Mouse (Mus musculus): ENCODE data around the gene Siglec1. TPM values are rescaled to one million over a fixed set of nuclear protein-coding genes. Genes with fewer than 3 reads are reported as not detected.

The Siglec1 gene
- total and polyA plus RNA-seq, 2 experiments from 2014 or later, result 0.27 to 1.4 TPM

DNA sequence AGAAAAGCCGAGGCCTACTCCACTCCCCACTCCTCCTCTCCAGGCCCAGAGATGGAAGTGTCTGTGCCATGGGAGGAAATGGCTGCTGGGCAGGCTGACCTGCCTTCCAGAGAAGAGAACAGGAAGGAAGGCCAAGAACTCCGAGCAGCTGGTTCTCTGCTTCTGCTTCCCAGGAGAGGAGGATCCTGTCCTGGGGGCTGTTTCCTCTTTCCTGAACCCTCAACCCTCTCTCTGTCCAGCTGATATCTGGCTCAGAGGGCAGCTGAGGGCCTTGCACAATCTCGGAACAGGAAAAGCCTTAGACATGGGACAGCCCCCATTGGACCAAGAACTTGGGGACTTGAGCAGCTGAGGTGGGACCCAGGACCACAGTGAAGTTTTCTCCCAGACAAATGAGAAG is 4.3 kb upstream of the Siglec1 start:
- ATAC-seq (ENCODE audit: low FRiP score) (no peak), DNase-seq (ENCODE audit: low spot score) (no peak)
- H3K9me3 ChIP-seq (ENCODE audit: low read length), result no peaks in the 10 kb centered on the region
- H3K4me1 ChIP-seq (ENCODE audit: insufficient read depth, low read length), result no peaks in the 10 kb centered on the region
- H3K36me3 ChIP-seq (ENCODE audit: insufficient read depth, low read length), result no peaks in the 10 kb centered on the region
- H3K4me2 ChIP-seq (ENCODE audit: low read depth, low read length, poor library complexity, severe bottlenecking), result no peak overlapping the region
- no peak overlapping the region for H3K4me3 ChIP-seq (ENCODE audit: low read depth, low read length)
- H3K27ac ChIP-seq (ENCODE audit: low read depth, low read length), result no peak overlapping the region
- H3K9ac ChIP-seq (replicated peaks; ENCODE audit: low read length, poor library complexity, severe bottlenecking), result no peak overlapping the region
- TF ChIP-seq CTCF (IDR thresholded peaks at IDR 0.05), result no peak
- no peaks in the 10 kb centered on the region for H3K27me3 ChIP-seq (ENCODE audit: insufficient read depth, low read length)
- whole genome bisulfite sequencing, result 92% methylated on average over 3 of the region's 3 CpGs

DNA sequence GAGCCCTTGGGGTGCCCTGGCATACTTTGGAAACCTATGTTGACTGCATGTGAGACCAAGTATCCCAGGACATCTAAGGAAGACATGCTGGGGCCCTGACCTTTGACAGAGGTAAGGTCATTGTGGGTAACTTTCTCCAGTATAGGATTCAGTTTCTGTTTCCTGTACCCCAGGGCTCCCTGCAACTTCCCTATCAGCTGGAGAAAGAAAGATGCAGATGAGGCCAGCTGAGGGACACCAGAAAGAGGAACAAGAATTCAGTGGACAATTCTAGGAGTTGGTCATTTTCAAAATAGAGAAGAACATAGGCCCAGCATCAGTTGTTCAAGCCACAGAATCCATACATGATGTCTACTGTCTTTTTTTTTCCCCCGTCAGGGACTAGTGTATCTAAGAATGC is 3.1 kb upstream of the Siglec1 start:
- Histone ChIP-seq H3K4me3 (ENCODE audit: low read depth, low read length) (no peak overlapping the region), H3K4me2 (ENCODE audit: low read depth, low read length, poor library complexity, severe bottlenecking) (no peak overlapping the region), H3K9ac (replicated peaks; ENCODE audit: low read length, poor library complexity, severe bottlenecking) (no peak overlapping the region), H3K9me3 (ENCODE audit: low read length) (no peaks in the 10 kb centered on the region), H3K27ac (ENCODE audit: low read depth, low read length) (no peak overlapping the region), H3K36me3 (ENCODE audit: insufficient read depth, low read length) (no peaks in the 10 kb centered on the region), H3K4me1 (ENCODE audit: insufficient read depth, low read length) (no peaks in the 10 kb centered on the region), H3K27me3 (ENCODE audit: insufficient read depth, low read length) (no peaks in the 10 kb centered on the region)
- 81% methylated on average over 1 of the region's 1 CpGs for WGBS
- ATAC-seq (ENCODE audit: low FRiP score) (no peak), DNase-seq (ENCODE audit: low spot score) (no peak)
- TF ChIP-seq CTCF (IDR thresholded peaks at IDR 0.05), result no peak

DNA sequence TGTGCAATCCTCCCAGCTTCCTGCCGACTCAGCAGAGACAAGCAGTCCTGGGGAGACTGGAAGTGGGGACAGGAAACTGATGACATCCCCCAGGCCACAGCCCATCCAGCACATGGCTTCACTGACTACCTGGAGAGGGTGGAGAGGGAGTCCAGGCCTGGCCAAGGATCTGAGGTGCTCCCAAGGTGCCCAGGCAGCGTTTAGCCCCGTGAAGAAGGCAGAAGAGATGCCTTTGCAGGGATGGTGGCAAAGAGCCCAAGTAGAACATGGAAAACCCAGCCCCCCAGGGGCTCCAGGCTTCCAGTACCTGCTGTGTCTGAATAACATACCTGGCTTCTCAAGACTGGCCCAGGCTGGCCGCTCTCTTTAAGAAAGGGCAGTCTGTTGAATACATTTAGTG is 2.0 kb upstream of the Siglec1 start:
- DNase-seq (ENCODE audit: low spot score) (no peak), ATAC-seq (ENCODE audit: low FRiP score) (no peak)
- no peak for TF ChIP-seq CTCF (IDR thresholded peaks at IDR 0.05)
- Histone ChIP-seq H3K4me2 (ENCODE audit: low read depth, low read length, poor library complexity, severe bottlenecking) (no peak overlapping the region), H3K27me3 (ENCODE audit: insufficient read depth, low read length) (no peaks in the 10 kb centered on the region), H3K4me1 (ENCODE audit: insufficient read depth, low read length) (no peaks in the 10 kb centered on the region), H3K27ac (ENCODE audit: low read depth, low read length) (no peak overlapping the region), H3K9me3 (ENCODE audit: low read length) (no peaks in the 10 kb centered on the region), H3K36me3 (ENCODE audit: insufficient read depth, low read length) (no peaks in the 10 kb centered on the region), H3K4me3 (ENCODE audit: low read depth, low read length) (no peak overlapping the region), H3K9ac (replicated peaks; ENCODE audit: low read length, poor library complexity, severe bottlenecking) (no peak overlapping the region)
- 84% methylated on average over 4 of the region's 4 CpGs for WGBS

DNA sequence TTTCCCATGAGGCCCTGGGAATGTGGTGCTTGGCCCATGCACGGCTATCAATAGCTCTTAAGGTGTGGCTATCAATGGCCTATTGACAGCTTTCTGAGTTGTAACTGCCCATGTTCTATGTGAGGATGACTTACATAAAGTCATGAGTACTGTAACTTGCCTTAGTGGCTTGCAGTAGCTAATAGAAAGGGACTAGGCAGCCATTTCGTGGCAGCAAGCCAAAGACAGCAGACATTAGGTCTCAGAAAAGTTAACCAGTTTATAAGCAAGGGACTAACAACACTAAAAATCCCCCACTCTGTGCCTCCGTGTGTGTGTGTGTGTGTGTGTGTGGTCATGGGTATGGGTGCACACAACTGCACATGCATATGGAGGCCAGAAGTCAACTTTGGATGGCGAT is 2.4 kb downstream of the Siglec1 start:
- DNase-seq (ENCODE audit: low spot score), result no peak
- H3K9me3 ChIP-seq (ENCODE audit: low read length), result no peaks in the 10 kb centered on the region
- H3K36me3 ChIP-seq (ENCODE audit: insufficient read depth, low read length), result no peaks in the 10 kb centered on the region
- H3K9ac ChIP-seq (replicated peaks; ENCODE audit: low read length, poor library complexity, severe bottlenecking), result no peak overlapping the region
- TF ChIP-seq CTCF (IDR thresholded peaks at IDR 0.05), result no peak
- WGBS, result 91% methylated on average over 4 of the region's 4 CpGs
- H3K4me3 ChIP-seq (ENCODE audit: low read depth, low read length), result no peak overlapping the region
- H3K4me2 ChIP-seq (ENCODE audit: low read depth, low read length, poor library complexity, severe bottlenecking), result no peak overlapping the region
- no peaks in the 10 kb centered on the region for H3K4me1 ChIP-seq (ENCODE audit: insufficient read depth, low read length)
- ATAC-seq (ENCODE audit: low FRiP score), result no peak
- H3K27me3 ChIP-seq (ENCODE audit: insufficient read depth, low read length), result no peaks in the 10 kb centered on the region
- no peak overlapping the region for H3K27ac ChIP-seq (ENCODE audit: low read depth, low read length)

DNA sequence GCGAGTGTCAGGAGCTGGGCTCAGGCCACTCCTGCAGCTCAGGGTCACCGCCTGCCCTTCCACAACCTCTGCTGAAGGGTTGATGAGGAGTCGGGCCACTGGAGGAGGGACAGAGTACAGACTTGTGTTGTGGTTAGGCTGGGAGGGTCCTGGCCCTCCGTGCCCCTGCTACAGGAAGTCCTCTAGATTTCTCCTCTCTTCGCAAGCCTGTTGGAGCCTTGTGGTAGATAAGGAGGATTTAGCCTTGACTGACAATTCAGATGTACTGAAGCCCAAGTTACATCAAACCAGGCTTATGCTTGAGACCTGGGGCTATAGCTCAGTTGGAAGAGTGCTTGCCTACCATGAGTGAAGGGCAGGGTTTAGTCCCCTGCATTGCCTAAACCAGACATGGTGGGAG is 6.1 kb downstream of the Siglec1 start:
- WGBS, result 89% methylated on average over 5 of the region's 5 CpGs
- ATAC-seq (ENCODE audit: low FRiP score), result no peak
- no peak for TF ChIP-seq CTCF (IDR thresholded peaks at IDR 0.05)

DNA sequence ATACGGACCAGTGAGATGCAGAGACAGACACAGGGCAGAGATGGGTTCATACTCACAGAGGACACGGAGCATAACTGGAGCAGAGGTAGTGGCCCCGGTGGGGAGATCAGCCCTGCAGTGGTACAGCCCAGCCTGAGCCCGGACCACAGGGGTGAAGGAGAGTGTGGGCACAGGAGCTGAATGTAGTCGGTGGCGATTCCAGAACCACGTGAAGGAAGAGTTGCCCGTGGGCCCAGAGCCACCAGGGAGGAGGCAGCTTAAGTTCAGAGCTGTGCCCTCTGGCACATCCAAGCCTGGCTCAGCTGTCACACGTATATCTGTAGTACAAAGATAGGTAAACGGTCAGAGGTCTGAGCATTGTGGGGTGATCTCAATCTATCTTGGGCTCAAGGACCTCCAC is 14.0 kb downstream of the Siglec1 start:
- Histone ChIP-seq H3K4me1 (ENCODE audit: insufficient read depth, low read length) (no peaks in the 10 kb centered on the region), H3K4me2 (ENCODE audit: low read depth, low read length, poor library complexity, severe bottlenecking) (no peak overlapping the region), H3K27ac (ENCODE audit: low read depth, low read length) (no peak overlapping the region), H3K9me3 (ENCODE audit: low read length) (no peaks in the 10 kb centered on the region), H3K36me3 (ENCODE audit: insufficient read depth, low read length) (no peaks in the 10 kb centered on the region), H3K9ac (replicated peaks; ENCODE audit: low read length, poor library complexity, severe bottlenecking) (no peak overlapping the region), H3K27me3 (ENCODE audit: insufficient read depth, low read length) (no peaks in the 10 kb centered on the region), H3K4me3 (ENCODE audit: low read depth, low read length) (no peak overlapping the region)
- WGBS, result 83% methylated on average over 10 of the region's 10 CpGs
- no peak for ATAC-seq (ENCODE audit: low FRiP score)
- no peak for TF ChIP-seq CTCF (IDR thresholded peaks at IDR 0.05)
- DNase-seq (ENCODE audit: low spot score), result no peak

More for the DNA sequence above, 6.1 kb downstream of the Siglec1 start:
- Histone ChIP-seq H3K36me3 (ENCODE audit: insufficient read depth, low read length) (no peaks in the 10 kb centered on the region), H3K27ac (ENCODE audit: low read depth, low read length) (no peak overlapping the region), H3K27me3 (ENCODE audit: insufficient read depth, low read length) (no peaks in the 10 kb centered on the region), H3K9me3 (ENCODE audit: low read length) (no peaks in the 10 kb centered on the region), H3K4me3 (ENCODE audit: low read depth, low read length) (no peak overlapping the region), H3K4me1 (ENCODE audit: insufficient read depth, low read length) (no peaks in the 10 kb centered on the region), H3K4me2 (ENCODE audit: low read depth, low read length, poor library complexity, severe bottlenecking) (no peak overlapping the region), H3K9ac (replicated peaks; ENCODE audit: low read length, poor library complexity, severe bottlenecking) (no peak overlapping the region)
- DNase-seq (ENCODE audit: low spot score), result no peak

Data from midbrain, postnatal 0 days (tissue).